Mouse (Mus musculus): ENCODE measurements around the gene Spata20.

GRCm38 (mm10) chr11:94441122-94441521 is 44.9 kb downstream of the Spata20 start:
- TF ChIP-seq GATA1 (IDR thresholded peaks at IDR 0.05; ENCODE audit: low read length) (no peak), TAL1 (IDR thresholded peaks at IDR 0.05; ENCODE audit: low read length) (no peak)
